Mouse (Mus musculus) ES-E14 (cell line): Measurements from ENCODE around the gene Sstr5. TPM values are rescaled to one million over a fixed set of nuclear protein-coding genes. Genes with fewer than 3 reads are reported as not detected.

Source experiments
- DNase-seq: peaks from one replicate; pipeline ENCODE4 v3.0.0-alpha.2; 2013; ENCODE audit warnings: low read depth, low spot score
- H3K27ac ChIP-seq: 2 replicates; pipeline ENCODE4 v1.5.1; 2012; ENCODE audit warnings: low read depth, mild to moderate bottlenecking, low read length, moderate library complexity, mixed read lengths; ENCODE audit not compliant: poor library complexity, insufficient read depth, severe bottlenecking
- H3K36me3 ChIP-seq: 2 replicates; pipeline ENCODE4 v1.6.1; 2012; ENCODE audit warnings: mild to moderate bottlenecking, low read length, moderate library complexity, mixed read lengths; ENCODE audit not compliant: control insufficient read depth, poor library complexity, insufficient read depth, severe bottlenecking
- H3K4me1 ChIP-seq, 2 experiments: fragments of 150-350 bp in 1 of 2; sonication (generic) in 1 of 2; 2 replicates each; pipeline ENCODE4 v1.6.1; 2012; ENCODE audit warnings: low read length in 2 of 2, mild to moderate bottlenecking in 1 of 2, mixed read lengths in 1 of 2; ENCODE audit not compliant: control insufficient read depth in 2 of 2, insufficient read depth in 2 of 2, poor library complexity in 1 of 2
- H3K4me3 ChIP-seq, 2 experiments: fragments of 150-350 bp in 1 of 2; sonication (generic) in 1 of 2; 2 replicates each; pipeline ENCODE4 v1.5.1; 2012; ENCODE audit warnings: low read length in 2 of 2, low read depth in 1 of 2, mild to moderate bottlenecking in 1 of 2, mixed read lengths in 1 of 2; ENCODE audit not compliant: insufficient read depth in 1 of 2, poor library complexity in 1 of 2, severe bottlenecking in 1 of 2
- H3K9ac ChIP-seq: 2 replicates; pipeline ENCODE4 v1.6.1; 2012; ENCODE audit warnings: low read depth, mild to moderate bottlenecking, low read length, mixed read lengths; ENCODE audit not compliant: poor library complexity, insufficient read depth, severe bottlenecking
- H3K9me3 ChIP-seq: fragments of 150-350 bp; sonication (generic); 2 replicates; pipeline ENCODE4 v1.6.1; 2012; ENCODE audit warnings: low read depth, mild to moderate bottlenecking, low read length; ENCODE audit not compliant: control insufficient read depth, insufficient read depth
- CHD2 ChIP-seq: IDR thresholded peaks from 2 replicates; pipeline ENCODE4 v1.6.1; 2014; ENCODE audit warnings: mild to moderate bottlenecking, low read depth, low read length, inconsistent platforms
- HCFC1 ChIP-seq: IDR thresholded peaks from 2 replicates; pipeline ENCODE4 v1.6.1; 2012; ENCODE audit warnings: low read length, inconsistent platforms, borderline replicate concordance; ENCODE audit not compliant: insufficient read depth
- MAFK ChIP-seq: IDR thresholded peaks from 2 replicates; pipeline ENCODE4 v1.6.1; 2014; ENCODE audit warnings: mild to moderate bottlenecking, low read depth, low read length, inconsistent platforms; ENCODE audit not compliant: insufficient read depth
- ZC3H11A ChIP-seq: IDR thresholded peaks from 2 replicates; pipeline ENCODE4 v1.6.1; 2012; ENCODE audit warnings: low read depth, mild to moderate bottlenecking, inconsistent platforms, low read length, borderline replicate concordance
- ZNF384 ChIP-seq: IDR thresholded peaks from 2 replicates; pipeline ENCODE4 v1.6.1; 2012; ENCODE audit warnings: low read depth, low read length, inconsistent platforms
- in situ Hi-C, 2 experiments: fragments of 600-800 bp; cut with MboI; formaldehyde crosslinking; loops; one replicate each; pipeline ENCODE4 v1.15.1; 2025; ENCODE audit warnings: low sequenced_read_pairs in 2 of 2, inconsistent platforms in 1 of 2; ENCODE audit not compliant: unreplicated experiment in 2 of 2
- total RNA-seq: library from RNA; depleted of rRNA; stranded (reverse); fragments of 300-350 nt; gene quantifications from 2 replicates; pipeline ENCODE4 v1.2.3, GENCODE M21; 2012

Sstr5 gene
- total RNA-seq, 1 experiment, result 1.3 TPM

GRCm38 (mm10) chr17:25464091-25464490 lies 33.0 kb downstream of the Sstr5 start:
- H3K27ac ChIP-seq, result no peak overlapping the region
- H3K9ac ChIP-seq, result no peak overlapping the region
- in situ Hi-C loops, result loop anchor here in 1 of 2 experiments (10.0 kb wide), 1 partner anchor 129 kb away; no protein-coding TSS in a partner anchor
- H3K4me3 ChIP-seq, result no peak overlapping the region
- no peaks in the 10 kb centered on the region for H3K9me3 ChIP-seq
- no peaks in the 10 kb centered on the region; a peak in 1 of 4 replicates for H3K4me1 ChIP-seq
- no peaks in the 10 kb centered on the region for H3K36me3 ChIP-seq
- TF ChIP-seq ZC3H11A, result no peak
- TF ChIP-seq MAFK, result no peak
- no peak for TF ChIP-seq HCFC1
- no peak for TF ChIP-seq CHD2
- TF ChIP-seq ZNF384, result no peak
- no peak for DNase-seq

- H3K4me3 ChIP-seq, result no peak overlapping the region
- DNase-seq, result no peak
- H3K27ac ChIP-seq, result no peak overlapping the region
- TF ChIP-seq CHD2 (no peak), ZC3H11A (no peak), MAFK (no peak), HCFC1 (no peak), ZNF384 (no peak)
- H3K9ac ChIP-seq, result no peak overlapping the region
- H3K4me1 ChIP-seq, result no peaks in the 10 kb centered on the region; a peak in 1 of 4 replicates
- no peaks in the 10 kb centered on the region for H3K36me3 ChIP-seq
- in situ Hi-C loops, result loop anchor here in 1 of 2 experiments (10.0 kb wide), 1 partner anchor 129 kb away; no protein-coding TSS in a partner anchor
- H3K9me3 ChIP-seq, result no peaks in the 10 kb centered on the region
Observed at GRCm38 (mm10) chr17:25463326-25463945, 33.7 kb downstream of the Sstr5 start.

- in situ Hi-C loops, result loop anchor here in 1 of 2 experiments (10.0 kb wide), 1 partner anchor 128 kb away; no protein-coding TSS in a partner anchor
- Histone ChIP-seq H3K9ac (no peak overlapping the region), H3K4me3 (no peak overlapping the region), H3K4me1 (no peaks in the 10 kb centered on the region; a peak in 1 of 4 replicates), H3K36me3 (no peaks in the 10 kb centered on the region), H3K9me3 (no peaks in the 10 kb centered on the region), H3K27ac (no peak overlapping the region)
- DNase-seq, result no peak
- TF ChIP-seq CHD2 (no peak), ZNF384 (no peak), ZC3H11A (no peak)
Observed at GRCm38 (mm10) chr17:25462236-25462875, 34.7 kb downstream of the Sstr5 start.

GRCm38 (mm10) chr17:25456540-25456939 lies 40.5 kb downstream of the Sstr5 start:
- H3K27ac ChIP-seq, result no peak overlapping the region
- in situ Hi-C loops, result no loop called here
- no peak overlapping the region for H3K4me3 ChIP-seq

More at GRCm38 (mm10) chr17:25456540-25456939, 40.5 kb downstream of the Sstr5 start:
- H3K36me3 ChIP-seq, result no peaks in the 10 kb centered on the region
- no peak overlapping the region for H3K9ac ChIP-seq
- H3K4me1 ChIP-seq, result peaks cover 0 to 5% of the 10 kb centered on the region in 2 experiments; a peak in 1 of 4 replicates
- TF ChIP-seq ZNF384 (no peak), ZC3H11A (no peak), CHD2 (no peak), HCFC1 (no peak)
- H3K9me3 ChIP-seq, result no peaks in the 10 kb centered on the region
- DNase-seq, result no peak
